Mouse (Mus musculus): ENCODE measurements at regions not wholly inside any gene's neighbourhood (a gene's known extent, or its start where the extent isn't known, plus 50 kb on each side); places are given as distances from the start of the nearest gene placed in this dataset.
A peak's percentile ranks its signal among the peaks of the same experiment; 100 is the strongest.
"Not testable (repeated sequence)": the region's sequence is repeated elsewhere in the genome, so short reads cannot be mapped to it uniquely, and the experiment has no call there.

- not testable (repeated sequence) for ATAC-seq (ENCODE audit: poor library complexity, severe bottlenecking)
These were observed 76.0 kb downstream of the Zfp97 start for GRCm38 (mm10) chr17:17197229-17197628.

GRCm38 (mm10) chr17:17229069-17229468 is 107.9 kb downstream of the Zfp97 start:
- ATAC-seq (ENCODE audit: poor library complexity, severe bottlenecking) = no peak

GRCm38 (mm10) chr17:17234329-17235185 is 113.3 kb downstream of the Zfp97 start:
- peak; percentile 100 for ATAC-seq (ENCODE audit: poor library complexity, severe bottlenecking)

- ATAC-seq (ENCODE audit: poor library complexity, severe bottlenecking) = not testable (repeated sequence)
These were observed 113.9 kb downstream of the Zfp97 start for GRCm38 (mm10) chr17:17235186-17235482.

All from megakaryocyte, adult 5-6 weeks (primary cell).